Mouse (Mus musculus) bone marrow macrophage, adult 2 months (primary cell): ENCODE results near the gene Lyrm4.

Source experiments
- CTCF ChIP-seq: IDR thresholded peaks from 2 replicates; pipeline ENCODE4 v1.5.1; 2012; ENCODE audit warnings: low read depth, mild to moderate bottlenecking, low read length, moderate library complexity
- POLR2A ChIP-seq: IDR thresholded peaks from 2 replicates; pipeline ENCODE4 v1.6.1; 2012; ENCODE audit warnings: mild to moderate bottlenecking, low read depth, low read length, borderline replicate concordance

DNA sequence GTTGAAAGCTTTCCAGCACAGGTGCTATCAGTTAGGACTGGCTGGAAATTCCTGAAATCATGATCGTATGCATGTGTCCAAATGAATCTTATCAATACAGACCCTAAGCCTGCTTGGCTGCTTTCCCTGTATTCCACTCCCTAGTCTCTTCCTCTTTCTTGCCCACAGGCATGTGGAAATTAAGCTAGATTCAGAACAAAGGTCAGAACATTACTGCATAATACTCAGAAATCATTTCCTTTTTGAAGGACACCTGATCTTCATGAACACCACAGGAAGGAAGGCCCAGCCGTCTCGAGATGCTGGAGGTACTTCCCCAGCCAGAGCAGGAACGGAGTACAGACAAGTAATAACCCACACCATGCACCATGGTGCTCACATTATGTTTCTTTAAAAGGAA, 29.2 kb downstream of the Lyrm4 start:
- TF ChIP-seq POLR2A (no peak), CTCF (no peak)
